Mouse (Mus musculus): Measurements from ENCODE around the gene Tenm2.

GRCm38 (mm10) chr11:36168921-36169537 is 1066.7 kb downstream of the Tenm2 start:
- TF ChIP-seq CTCF (IDR thresholded peaks at IDR 0.05), result no peak
- no peak for TF ChIP-seq POLR2A (IDR thresholded peaks at IDR 0.05; ENCODE audit: insufficient read depth, low read depth, low read length)
- no peak for TF ChIP-seq EP300 (IDR thresholded peaks at IDR 0.05; ENCODE audit: insufficient read depth, low read depth, low read length)
